Mouse (Mus musculus): ENCODE results near the gene Fam205c. TPM values are rescaled to one million over a fixed set of nuclear protein-coding genes. Genes with fewer than 3 reads are reported as not detected.

Gene Fam205c
- total RNA-seq (2021): not detected
- long read RNA-seq, experiment 1: 0 reads
- long read RNA-seq, experiment 2: 0 reads

DNA sequence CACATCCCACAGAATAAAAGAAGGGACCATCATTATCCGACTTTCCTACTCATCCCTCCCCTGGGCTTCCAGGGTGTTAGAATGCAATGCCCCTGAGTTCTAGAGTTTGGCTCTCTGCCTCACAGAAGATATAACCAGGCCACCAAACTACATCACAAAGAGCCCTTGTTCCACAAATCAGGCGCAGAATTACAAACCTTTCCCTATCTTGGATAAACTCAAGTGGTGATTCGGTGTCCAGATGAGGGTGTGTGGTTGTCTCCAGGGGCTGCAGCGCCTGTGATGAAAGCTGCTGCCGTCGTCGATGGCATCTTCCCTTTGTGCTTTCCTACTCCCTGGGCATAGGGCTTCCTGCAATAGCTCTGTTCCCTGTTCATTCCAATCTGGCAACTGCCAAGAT is at the start of gene Fam205c:
Fam205c (minus strand) TSS at position 101 of the 400 bp plus-strand sequence.
- DNase-seq: no peak

DNA sequence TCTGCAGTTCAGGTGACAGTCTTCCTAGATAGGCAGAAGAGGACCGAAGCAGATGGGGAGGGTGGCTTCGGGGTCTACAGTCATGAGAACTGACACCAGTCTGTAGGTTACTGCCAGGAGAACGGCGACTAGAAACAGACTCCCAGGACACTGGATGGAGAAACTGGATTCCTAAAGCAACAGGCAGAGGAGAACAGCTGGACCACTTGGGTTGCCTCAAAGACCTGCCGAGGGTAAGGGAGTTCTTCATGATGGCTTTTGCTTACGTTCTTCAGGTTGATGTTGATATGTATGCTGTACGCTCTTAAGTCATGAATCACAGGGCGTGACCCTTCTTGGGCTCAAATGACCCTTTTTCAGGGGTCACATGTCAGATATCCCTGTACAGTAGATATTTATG is 48.4 kb upstream of the Fam205c start:
- DNase-seq: no peak

DNA sequence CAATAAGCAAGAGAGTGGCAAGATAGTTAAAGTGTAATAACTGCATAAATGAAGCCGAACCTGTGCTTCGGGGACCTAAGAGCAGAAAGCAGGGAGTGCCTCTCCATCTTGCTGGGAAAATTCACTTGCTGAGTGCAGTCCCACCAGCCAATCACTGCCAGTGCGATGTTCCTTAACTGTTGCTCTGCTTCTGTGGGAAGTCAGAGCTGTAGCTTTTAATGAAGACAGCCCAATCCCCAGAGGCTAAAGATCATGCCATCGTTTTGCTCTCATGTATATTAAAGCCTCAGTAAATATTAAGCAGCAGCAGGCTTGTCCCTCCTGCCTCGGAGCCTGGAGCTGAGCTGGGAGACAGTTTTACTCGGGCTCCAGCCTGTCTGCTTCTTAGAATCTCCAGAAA is 48.0 kb upstream of the Fam205c start:
- DNase-seq: no peak

DNA sequence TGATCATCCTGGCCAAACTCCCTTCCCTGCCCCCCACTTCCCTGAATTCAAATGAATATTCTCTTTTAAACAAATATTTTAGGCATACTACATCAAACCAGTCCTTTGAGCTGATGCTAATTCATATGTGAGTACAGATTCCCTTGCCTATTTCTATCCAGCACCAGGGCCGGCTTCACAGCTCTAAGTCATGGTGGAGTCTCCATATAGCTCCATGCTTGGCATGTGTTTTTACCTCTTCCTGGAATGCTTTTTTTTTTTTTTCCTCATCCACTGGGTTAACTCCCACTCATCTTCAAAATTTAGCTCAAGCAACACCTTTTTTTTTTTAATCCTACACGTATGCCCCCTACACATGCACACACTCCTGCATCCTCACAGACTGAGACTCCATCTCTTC is 47.5 kb upstream of the Fam205c start:
- DNase-seq: no peak

DNA sequence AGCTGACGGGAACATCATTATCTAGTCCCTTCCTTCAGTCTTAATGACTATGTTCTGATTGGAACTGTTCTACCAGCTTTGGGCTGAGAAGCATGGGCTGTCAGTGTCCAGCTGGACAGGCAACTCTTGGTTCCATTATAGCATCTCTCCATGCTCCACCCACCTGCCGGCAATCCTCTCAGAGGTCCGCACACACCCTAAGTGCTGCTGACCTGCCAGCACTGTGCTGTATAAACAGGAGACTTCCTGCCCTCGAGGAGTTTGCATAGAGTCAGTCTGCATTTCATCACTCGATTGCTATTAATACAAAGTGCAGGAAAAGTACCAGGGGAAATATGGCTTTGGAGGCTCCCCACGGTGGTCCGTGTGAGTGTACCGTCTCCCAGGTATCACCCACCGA is 46.7 kb upstream of the Fam205c start:
- DNase-seq: no peak

DNA sequence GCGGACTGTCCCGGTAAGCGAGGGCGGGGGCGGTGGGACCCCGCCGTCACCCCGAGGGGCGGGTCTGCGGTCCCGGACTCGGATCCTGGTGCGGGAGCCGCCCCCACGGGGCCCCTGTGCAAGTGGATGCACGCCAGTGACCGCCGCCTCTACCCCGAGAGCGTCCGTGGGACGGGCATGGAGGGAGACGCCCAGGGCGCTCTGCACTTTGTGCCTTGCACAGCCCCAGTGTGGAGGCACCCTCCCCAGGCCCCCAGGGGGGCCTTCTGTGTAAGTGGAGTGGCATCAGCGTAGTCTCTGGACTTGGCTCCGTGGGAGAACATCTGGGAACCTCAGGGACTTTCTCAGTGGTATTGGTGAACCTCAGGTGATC is 43.4 kb upstream of the Fam205c start:
- no peak for DNase-seq

DNA sequence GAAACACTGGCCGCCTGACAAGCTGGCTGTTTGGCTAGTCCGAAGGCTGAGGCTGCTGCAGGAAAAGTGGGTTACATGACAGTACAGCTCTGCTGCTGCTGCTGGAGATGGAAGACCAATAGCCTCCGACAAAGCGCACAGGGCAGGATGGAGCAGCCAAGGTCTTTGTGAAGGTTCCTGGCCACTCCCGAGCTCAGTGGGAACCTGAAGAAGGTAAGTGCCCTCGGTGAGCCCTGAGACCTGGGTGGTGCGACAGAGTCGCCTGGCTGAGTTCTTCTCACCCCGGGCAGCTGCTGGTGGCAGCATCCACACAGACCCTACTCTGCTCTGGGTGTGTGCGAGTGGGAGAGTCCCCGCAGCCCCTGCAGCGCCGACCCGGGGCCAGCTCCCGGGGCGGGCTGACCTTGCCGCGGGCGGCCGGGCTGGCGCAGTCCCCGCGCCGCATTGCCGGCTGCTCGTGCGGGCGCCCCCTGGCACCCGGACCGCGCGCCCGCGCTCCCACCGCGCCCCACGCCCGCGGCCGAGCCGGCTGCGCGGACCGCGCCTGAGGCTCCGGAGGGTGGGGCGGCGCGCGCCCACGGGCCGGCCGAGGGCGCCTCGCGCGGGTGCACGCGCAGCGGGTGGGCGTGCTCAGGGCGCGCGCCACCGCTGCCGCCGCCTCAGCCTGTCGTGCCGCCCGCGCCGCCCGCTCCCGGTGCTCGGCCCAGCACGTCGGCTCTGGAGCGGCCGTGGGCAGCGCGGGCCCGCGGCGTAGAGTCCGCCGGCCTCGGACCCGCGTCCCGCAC is 42.8 kb upstream of the Fam205c start, which contains the start of gene Phf24:
Phf24 (plus strand) TSS at position 44 of the 785 bp plus-strand sequence.
- DNase-seq: peak; percentile 51 to 67

DNA sequence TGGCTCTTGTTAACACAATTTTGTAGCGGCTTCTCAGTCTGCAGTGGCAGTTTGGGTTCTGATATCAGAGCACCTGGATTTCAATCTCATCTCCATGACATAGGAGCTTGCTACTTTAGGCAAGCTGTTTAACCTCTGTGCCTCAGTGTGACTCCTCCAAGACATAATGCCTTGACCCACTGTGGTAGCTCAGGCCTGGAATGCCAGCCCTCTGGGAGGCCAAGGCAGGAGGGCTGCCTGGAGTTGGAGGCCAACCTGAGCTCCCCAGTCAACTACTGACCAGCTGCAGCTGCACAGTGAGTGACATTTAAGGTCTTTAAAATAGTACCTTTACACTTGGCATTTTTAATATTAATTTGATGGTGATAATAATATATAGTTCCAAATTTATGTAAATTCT is 41.9 kb upstream of the Fam205c start:
- no peak for DNase-seq

DNA sequence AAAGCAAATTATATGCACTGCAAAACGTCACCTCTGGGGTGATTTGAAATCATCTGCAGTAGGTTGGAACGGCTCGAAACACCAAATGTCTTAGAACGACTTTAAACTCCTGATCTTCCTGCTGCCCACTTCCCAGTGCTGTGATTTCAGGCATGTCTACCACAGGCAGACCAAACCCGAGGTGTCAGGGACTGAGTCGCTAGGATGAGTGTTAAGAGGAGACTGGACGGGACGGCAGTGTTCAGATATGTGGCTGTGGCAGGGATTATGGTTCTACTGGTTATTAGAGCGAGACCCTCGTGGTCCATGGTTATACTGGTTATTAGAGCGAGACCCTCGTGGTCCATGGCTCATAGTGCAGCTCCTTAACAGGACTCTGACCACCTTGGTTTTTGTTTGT is 41.3 kb upstream of the Fam205c start:
- DNase-seq: no peak

DNA sequence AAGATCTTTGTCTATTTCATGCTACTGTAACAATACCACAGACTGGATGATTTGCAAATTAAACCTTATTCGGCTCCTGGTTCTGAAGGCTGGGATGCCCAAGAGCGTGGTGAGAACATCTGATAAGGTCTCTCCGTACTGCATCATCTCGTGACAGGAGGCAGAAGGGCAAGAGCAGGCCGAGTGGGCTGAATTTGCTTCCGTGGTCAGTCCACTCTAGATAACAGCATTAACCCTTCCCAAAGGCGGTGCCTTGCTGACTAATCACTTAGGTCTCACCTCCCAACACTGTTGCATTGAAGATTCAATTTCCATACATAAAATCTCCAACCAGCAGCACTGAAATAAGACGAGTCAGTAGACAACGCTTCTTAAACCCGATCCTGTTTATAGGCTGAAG is 39.4 kb upstream of the Fam205c start:
- no peak for DNase-seq

DNA sequence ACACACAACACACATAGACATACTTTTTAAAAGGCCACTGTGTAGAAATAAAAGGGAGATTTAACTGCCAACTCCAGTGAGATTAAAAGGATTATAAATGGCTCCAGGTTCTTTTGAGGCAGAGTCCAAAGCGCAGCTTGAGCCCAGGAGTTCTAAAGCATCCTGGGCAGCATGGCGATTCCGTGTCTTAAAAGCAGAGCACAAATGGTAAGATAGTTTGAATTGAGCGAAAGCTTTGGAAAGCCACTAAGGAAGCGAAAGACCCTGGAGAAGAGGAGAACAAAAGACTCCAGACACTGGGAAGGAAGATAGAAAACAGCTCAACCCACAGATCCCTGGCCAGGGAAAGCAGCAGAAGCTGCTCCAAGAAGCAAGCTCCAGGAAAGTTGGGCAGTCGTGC is 30.9 kb upstream of the Fam205c start:
- no peak for DNase-seq

DNA sequence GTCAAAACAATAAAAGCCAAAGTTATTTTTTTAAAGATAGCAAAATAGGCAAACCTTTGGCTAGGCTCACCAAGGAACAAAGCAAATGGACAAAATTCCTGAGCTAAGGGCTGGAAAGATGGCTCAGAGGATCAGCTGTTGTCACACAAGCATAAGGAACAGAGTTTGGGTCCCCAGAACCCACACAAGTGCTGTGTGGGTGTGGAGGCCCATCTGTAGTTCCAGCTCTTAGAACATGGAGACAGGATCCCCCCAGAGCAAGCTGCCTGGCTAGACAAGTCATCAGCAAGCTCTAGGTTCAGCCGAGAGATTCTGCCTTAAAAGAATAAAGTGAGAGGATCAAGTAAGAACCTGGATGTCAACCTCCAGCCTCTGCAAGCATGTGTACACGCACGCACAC is 30.5 kb upstream of the Fam205c start:
- no peak for DNase-seq

DNA sequence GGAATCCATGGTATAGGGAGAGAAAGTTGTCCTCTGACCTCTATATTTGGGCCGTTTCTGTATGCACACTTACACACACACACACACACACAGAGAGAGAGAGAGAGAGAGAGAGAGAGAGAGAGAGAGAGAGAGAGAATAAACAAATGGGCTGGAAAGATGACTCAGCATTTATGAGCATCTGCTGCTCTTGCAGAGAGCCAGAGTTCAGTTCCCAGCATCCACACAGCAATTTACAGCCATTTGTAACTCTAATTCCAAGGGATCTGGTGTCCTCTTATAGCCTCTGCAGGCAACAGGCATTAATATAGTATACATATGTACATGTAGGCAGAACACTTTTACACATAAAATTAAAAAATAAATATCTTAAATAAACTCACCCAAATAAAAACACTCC is 29.9 kb upstream of the Fam205c start:
- no peak for DNase-seq

DNA sequence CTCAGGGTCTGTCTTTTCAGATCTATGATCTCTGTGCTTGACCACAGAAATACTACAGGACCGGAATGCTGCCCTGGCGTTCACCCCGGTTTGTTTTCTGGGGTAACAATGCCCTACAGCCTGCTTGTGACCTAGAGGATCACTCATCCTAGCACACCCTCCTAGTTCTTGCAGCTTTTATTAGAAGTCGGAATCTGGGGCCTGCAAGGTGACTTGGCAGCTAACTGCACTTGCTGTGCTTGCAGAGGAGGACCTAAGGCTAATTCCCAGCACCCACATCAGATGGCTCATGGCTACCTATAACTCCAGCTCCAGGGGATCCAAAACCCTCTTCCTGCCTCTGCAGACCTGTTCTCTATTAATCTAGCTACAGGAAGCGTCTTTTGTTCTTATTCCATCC is 28.7 kb upstream of the Fam205c start:
- DNase-seq: no peak

DNA sequence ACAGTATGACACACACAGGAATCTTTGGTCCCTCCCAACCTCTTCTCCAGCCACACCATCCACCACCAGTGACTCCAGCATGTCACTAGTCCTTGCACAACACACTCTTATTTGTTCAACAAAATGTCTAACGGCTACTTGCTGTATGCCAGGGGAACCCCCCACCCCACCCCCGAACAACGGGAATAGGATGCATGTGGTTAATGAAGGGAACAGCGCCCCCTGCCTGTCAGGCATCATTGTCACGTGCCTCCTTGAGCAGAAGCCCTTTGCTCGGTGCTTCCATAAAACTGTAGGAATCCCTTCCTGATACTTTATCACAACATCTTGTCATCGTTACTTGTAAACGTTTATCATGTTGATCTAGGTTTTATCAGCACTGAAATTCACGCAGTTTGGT is 28.1 kb upstream of the Fam205c start:
- DNase-seq: peak; percentile 16 to 23

DNA sequence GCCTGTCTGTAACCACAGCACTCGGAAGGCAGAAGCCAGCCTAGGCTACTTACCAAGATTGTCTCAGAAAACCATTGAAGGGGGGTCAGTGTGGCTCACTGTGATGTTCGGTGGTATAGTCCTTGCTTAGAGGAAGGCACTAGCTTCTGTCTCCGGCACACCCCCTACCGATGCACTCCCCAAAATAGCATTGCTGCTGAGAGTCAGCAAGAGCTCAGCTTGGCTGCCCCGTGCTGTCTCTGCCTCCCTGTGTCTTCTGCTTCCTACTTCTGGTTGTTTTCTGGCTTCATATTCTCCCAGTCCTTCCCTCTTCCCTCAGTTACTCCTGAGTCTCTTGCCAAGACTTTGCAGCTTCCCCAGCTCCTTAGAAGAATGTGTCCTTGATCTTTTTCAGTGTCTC is 26.8 kb upstream of the Fam205c start:
- DNase-seq: no peak

DNA sequence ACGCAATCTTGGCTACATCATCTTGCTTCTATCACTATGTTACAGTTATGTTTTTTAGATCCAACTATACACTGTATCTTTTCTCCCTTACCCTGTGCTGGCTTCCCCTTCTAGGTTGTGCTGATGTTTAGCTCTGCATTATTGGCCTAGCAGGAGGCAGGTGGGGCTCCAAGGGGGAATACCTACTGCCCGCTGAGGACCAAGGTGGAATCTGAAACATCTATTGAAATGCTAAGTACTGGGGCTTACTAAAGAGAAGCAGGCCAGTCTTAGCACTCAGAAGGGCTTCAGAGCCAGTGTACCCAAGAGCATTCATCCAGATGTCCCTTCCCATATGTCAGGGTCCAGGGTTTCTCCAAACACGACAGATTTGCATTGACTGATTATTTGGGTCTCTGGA is 24.9 kb upstream of the Fam205c start:
- no peak for DNase-seq

DNA sequence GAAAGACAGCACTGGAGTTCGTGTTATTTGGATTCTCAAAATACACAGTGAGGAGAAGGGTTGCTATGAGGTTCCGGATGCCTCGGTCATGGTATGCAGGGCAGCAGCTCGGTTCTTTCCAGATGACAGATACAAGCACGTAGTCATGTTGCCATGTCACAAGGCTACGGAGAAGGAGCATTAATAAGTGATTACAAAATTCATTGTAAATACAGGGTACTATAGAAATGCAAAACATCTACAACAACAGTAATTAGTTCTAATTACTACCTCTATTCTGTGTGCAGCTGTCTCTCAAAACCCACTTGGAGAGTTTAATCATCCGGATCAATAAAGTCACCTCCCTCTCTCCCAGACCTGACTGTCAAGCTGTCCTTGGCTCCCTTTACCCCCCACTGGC is 21.1 kb upstream of the Fam205c start:
- no peak for DNase-seq

DNA sequence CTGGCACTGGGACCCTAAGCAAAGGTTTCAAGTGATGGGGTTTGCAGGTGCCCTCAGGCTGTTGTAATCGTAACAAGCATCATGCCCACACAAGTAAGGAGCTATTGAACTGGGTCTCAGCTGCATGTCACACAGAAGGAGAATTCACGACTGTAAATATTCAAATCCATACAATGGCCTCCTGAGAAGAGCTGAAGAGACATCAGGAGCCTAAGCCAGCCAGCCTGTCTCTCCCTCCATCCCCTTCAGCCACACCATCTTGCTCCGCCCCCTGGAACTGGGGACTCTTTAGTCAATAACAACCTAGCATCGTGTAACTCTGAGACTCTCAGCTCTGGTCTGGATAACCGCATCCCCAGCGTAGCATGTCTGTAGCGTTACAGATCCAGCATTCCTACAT is 17.1 kb upstream of the Fam205c start:
- DNase-seq: no peak

DNA sequence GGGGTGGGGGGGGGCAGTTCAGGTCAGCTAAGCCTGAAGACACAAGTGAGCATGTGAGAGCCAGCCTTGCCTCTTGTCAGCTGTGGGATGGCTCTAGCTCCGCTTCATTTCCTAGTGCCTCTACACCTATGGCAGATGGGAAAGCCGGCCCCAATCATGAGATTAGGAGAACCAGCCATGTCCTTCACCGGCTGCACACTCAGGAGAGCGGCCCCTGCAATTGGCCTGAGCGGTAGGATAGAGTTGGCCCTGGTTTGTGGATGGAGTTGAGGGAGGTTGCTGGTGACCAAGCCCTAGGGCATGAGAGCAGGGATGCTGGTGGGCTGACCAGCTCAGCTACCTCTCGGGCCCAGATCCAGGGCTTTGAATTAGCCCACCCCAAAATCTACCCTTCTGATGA is 14.8 kb upstream of the Fam205c start:
- DNase-seq: no peak

DNA sequence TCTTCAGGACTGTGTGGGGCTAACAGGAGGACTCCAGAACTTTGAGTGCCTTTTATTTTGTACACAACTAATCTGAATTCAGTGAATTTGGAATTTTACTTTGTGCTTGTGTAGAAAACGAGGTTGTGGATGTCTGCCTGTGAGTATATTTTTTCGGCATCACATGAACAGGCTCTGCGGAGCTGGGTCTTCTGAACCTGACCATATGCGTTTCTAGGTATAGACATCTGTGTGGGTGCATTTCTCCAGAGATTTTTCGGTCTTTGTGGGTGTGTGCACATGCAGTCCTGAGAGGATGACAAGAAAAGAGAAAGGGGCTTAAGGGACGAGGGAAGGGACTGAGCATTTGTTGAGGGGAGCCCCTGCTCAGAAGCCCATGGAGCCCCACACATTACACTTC is 12.9 kb upstream of the Fam205c start:
- no peak for DNase-seq

DNA sequence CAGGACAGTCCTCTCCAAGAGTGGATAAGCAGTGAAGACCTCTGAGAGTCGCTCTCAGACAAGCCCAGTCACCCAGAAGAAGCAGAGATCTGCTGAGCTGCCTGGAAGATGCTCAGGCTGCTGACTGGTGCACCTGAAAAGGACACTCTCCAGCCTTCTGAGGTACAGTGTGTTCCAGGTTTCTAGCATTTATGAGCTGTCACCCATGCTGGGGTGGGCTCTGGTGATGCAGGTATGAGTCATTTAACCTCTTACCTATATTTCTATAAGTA is 6.6 kb upstream of the Fam205c start:
- DNase-seq: no peak

DNA sequence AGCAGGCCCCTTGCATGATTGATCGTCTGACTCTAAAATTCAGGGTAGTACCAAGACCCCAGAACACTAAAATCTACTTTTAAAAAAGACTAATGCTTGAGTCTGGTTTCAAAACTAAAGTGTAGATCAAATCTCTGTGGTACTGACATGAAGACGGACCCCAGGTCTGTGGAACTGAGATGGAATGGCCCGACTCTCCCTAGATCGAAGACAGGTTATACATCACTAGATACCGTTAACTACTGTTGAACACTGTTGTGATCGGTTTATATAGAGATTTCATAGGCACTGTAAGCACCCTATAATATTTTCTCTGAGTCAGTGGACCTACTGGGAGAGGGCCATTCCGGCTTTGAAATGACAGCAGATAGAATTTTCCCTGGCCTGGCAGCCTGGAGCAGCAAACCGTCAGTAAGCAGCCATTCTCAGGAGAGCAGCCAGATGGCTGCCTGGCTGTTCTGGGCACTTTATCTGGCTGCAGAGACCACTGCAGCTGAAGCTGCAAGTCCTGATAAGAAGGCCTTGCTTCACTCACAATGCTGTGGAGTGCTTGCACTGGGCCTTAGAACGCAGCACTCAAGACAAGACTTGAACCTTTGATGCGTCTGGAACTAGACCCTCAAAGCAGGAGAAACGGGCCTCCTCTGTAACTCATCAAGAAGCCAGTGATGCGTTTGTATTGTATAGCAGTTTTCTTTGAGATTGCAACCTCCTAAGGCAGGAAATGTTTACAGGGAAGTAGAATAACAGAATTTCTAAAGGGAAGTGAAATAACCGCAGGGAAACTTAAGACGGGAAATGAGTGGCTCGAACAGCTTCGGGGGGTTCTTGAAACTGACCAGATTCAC is 6.0 kb upstream of the Fam205c start:
- no peak for DNase-seq

DNA sequence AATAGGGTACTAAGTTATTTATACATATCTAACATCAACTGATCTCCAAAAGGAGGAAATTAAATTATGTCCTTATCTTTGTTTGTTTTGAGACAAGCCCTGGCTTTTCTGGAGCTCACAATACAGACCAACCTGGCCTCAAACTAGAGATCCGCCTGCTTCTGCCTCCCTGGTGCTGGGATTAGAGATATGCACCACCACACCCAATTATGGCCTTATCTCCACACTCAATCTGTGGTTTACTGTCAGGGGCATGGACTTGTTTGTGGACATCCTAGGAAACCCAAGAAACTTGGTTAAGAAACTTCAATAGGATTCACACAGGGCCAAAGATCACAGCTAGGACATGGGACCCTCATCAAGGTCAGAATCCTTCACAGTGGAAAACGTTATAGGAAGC is 3.6 kb upstream of the Fam205c start:
- no peak for DNase-seq

Data from adrenal gland, postnatal 36 days (tissue).